Mouse (Mus musculus) hindbrain, embryonic 13.5 days (tissue): ENCODE results near the gene Sdk2. TPM values are rescaled to one million over a fixed set of nuclear protein-coding genes. Genes with fewer than 3 reads are reported as not detected.

Experiments used
- ATAC-seq: fragments of 200-750 bp; cut with Nextera tagmentation; 2 replicates; pipeline ENCODE4 v1.8.0; 2017; ENCODE audit warnings: moderate TSS enrichment; ENCODE audit not compliant: low FRiP score
- H3K27ac ChIP-seq: fragments of 300-500 bp; sonication (generic); 2 replicates; pipeline ENCODE4 v1.5.1; 2015; ENCODE audit warnings: inconsistent platforms, mild to moderate bottlenecking, moderate library complexity
- H3K27me3 ChIP-seq: fragments of 300-500 bp; sonication (generic); 2 replicates; pipeline ENCODE4 v1.6.1; 2015; ENCODE audit warnings: mild to moderate bottlenecking, inconsistent platforms
- H3K36me3 ChIP-seq: fragments of 300-500 bp; sonication (generic); 2 replicates; pipeline ENCODE4 v1.6.1; 2015; ENCODE audit warnings: mild to moderate bottlenecking, inconsistent platforms
- H3K4me1 ChIP-seq: fragments of 300-500 bp; sonication (generic); replicated peaks from 2 replicates; pipeline ENCODE4 v1.6.1; 2015; ENCODE audit warnings: inconsistent platforms
- H3K4me2 ChIP-seq: fragments of 300-500 bp; sonication (generic); 2 replicates; pipeline ENCODE4 v1.6.1; 2015; ENCODE audit warnings: inconsistent platforms, mild to moderate bottlenecking, moderate library complexity
- H3K4me3 ChIP-seq: fragments of 300-500 bp; sonication (generic); 2 replicates; pipeline ENCODE4 v1.5.1; 2015; ENCODE audit warnings: mild to moderate bottlenecking, inconsistent platforms
- H3K9ac ChIP-seq: fragments of 300-500 bp; sonication (generic); 2 replicates; pipeline ENCODE4 v1.6.1; 2015; ENCODE audit warnings: mild to moderate bottlenecking, inconsistent platforms
- H3K9me3 ChIP-seq: fragments of 300-500 bp; sonication (generic); 2 replicates; pipeline ENCODE4 v1.6.1; 2016; ENCODE audit warnings: inconsistent platforms
- WGBS: fragments of 180-500 bp; shearing (Covaris S2); methylation state at CpG from one replicate; pipeline ENCODE4 v1.1.7; 2015; 5-methylcytosine and 5-hydroxymethylcytosine counted together
- polyA plus RNA-seq: library from polyadenylated mRNA; unstranded; fragments of >200 nt; fragmentation: Nextera tagmentation; extraction: Ambion mirVana; gene quantifications from 2 replicates; pipeline ENCODE4 v1.2.1, GENCODE M21; 2015

The Sdk2 gene
- polyA plus RNA-seq, 1 experiment from 2014 or later, result 4.2 TPM

- H3K4me2 ChIP-seq, result peak overlapping the region; percentile 32; the same call in 1 of the 2 replicates
- peak; percentile 64 for ATAC-seq
Observed at GRCm38 (mm10) chr11:113951616-113951988, 115.2 kb downstream of the Sdk2 start.

DNA sequence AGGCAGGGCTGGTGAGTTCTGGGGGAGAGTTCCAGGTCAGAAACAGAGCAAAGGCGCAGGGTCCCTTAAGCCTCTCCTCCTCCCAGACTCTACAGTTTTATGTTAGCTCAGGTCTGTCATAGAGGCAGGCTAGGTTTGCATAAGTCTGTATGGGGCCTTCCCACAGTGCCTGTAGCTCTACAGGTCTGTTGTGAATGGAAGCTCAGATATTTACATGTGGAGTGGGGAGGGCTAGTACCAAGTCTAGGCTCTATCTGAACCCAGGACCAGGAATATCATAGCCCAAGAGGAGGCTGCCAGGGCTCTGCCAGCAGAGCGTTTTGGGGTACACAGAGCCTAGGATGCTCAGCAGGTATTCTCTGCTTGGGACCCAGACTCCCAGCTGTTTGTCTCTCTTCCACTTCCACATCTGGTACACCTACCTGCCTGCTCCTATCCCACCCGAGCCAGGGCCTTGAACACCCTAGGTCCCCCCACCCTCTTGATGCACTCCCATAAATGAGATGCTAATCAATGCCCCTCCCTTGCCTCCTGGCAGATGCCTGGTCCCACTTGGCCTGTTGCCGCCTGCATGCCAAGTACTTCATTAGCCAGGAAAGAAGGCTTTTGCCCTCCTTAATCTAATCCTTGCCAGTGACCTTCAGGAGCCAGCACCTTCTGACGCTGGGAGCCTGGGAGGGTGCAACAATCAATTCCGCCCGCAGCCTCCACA, 115.8 kb downstream of the Sdk2 start:
- H3K27me3 ChIP-seq, result no peaks in the 10 kb centered on the region
- peak overlapping the region; percentile 32; the same call in 1 of the 2 replicates for H3K4me2 ChIP-seq
- H3K4me1 ChIP-seq, result peaks cover 37% of the 10 kb centered on the region
- WGBS, result 39% methylated on average over 7 of the region's 7 CpGs
- no peaks in the 10 kb centered on the region for H3K36me3 ChIP-seq
- no peak overlapping the region for H3K9ac ChIP-seq
- no peaks in the 10 kb centered on the region for H3K9me3 ChIP-seq
- H3K4me3 ChIP-seq, result no peak overlapping the region
- peak overlapping the region; percentile 50 for H3K27ac ChIP-seq
- ATAC-seq, result peak; percentile 65; the same call in 1 of the 2 replicates

More at GRCm38 (mm10) chr11:113951616-113951988, 115.2 kb downstream of the Sdk2 start:
- Histone ChIP-seq H3K27me3 (no peaks in the 10 kb centered on the region), H3K27ac (peak overlapping the region; percentile 50), H3K9ac (no peak overlapping the region), H3K4me3 (no peak overlapping the region), H3K4me1 (peaks cover 34% of the 10 kb centered on the region), H3K9me3 (no peaks in the 10 kb centered on the region), H3K36me3 (no peaks in the 10 kb centered on the region)
- 22% methylated on average over 15 of the region's 15 CpGs for WGBS

- Histone ChIP-seq H3K4me2 (no peak overlapping the region), H3K27ac (no peak overlapping the region), H3K36me3 (no peaks in the 10 kb centered on the region), H3K9me3 (no peaks in the 10 kb centered on the region), H3K4me3 (no peak overlapping the region), H3K9ac (no peak overlapping the region), H3K4me1 (peaks cover 47% of the 10 kb centered on the region), H3K27me3 (no peaks in the 10 kb centered on the region)
- ATAC-seq, result no peak
- 87% methylated on average over 8 of the region's 8 CpGs for WGBS
Observed at GRCm38 (mm10) chr11:113948676-113949075, 118.2 kb downstream of the Sdk2 start.

- H3K27ac ChIP-seq, result no peak overlapping the region
- H3K9me3 ChIP-seq, result no peaks in the 10 kb centered on the region
- no peak overlapping the region for H3K9ac ChIP-seq
- peaks cover under 1% of the 10 kb centered on the region; the same call in 1 of the 2 replicates for H3K27me3 ChIP-seq
- H3K4me3 ChIP-seq, result no peak overlapping the region
- no peaks in the 10 kb centered on the region for H3K36me3 ChIP-seq
- WGBS, result 29% methylated on average over 9 of the region's 9 CpGs
- ATAC-seq, result no peak
- no peak overlapping the region for H3K4me2 ChIP-seq
- peaks cover 26% of the 10 kb centered on the region for H3K4me1 ChIP-seq
Observed at GRCm38 (mm10) chr11:113942101-113942735, 124.6 kb downstream of the Sdk2 start.

- ATAC-seq, result no peak
- peaks cover 17% of the 10 kb centered on the region; the same call in 1 of the 2 replicates for H3K27me3 ChIP-seq
- H3K36me3 ChIP-seq, result no peaks in the 10 kb centered on the region
- H3K9me3 ChIP-seq, result no peaks in the 10 kb centered on the region
- 0 out of 2 replicates have a peak overlapping the region, but pooled peaks have one; percentile 12 for H3K27ac ChIP-seq
- H3K4me2 ChIP-seq, result no peak overlapping the region
- WGBS, result 36% methylated on average over 9 of the region's 9 CpGs
- H3K9ac ChIP-seq, result no peak overlapping the region
- no peak overlapping the region for H3K4me3 ChIP-seq
- H3K4me1 ChIP-seq, result peaks cover 70% of the 10 kb centered on the region
Observed at GRCm38 (mm10) chr11:113933678-113934077, 133.2 kb downstream of the Sdk2 start.

DNA sequence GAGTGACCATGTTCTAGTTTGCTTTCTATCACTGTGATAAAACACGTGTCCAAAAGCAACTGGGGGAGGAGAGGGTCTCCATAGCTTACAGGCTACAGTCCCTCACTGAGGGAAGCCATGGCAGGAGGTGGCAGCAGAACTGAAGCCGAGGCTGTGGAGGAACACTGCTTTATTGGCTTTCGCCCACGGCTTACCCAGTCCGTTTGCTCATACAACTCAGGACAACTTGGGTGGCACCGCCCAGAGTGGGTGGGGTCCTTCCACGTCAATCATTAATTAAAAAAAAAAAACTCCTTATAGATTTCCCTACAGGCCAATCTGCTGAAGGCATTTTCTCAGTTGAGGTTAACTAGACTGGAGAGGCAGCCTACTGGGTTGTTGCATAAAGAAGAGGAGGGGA, 133.9 kb downstream of the Sdk2 start:
- peaks cover 78% of the 10 kb centered on the region for H3K4me1 ChIP-seq
- no peak overlapping the region for H3K9ac ChIP-seq
- H3K4me3 ChIP-seq, result no peak overlapping the region
- H3K4me2 ChIP-seq, result no peak overlapping the region
- H3K27ac ChIP-seq, result no peak overlapping the region
- 61% methylated on average over 7 of the region's 7 CpGs for WGBS
- H3K36me3 ChIP-seq, result no peaks in the 10 kb centered on the region
- H3K27me3 ChIP-seq, result peaks cover 18% of the 10 kb centered on the region; the same call in 1 of the 2 replicates
- no peak for ATAC-seq
- no peaks in the 10 kb centered on the region for H3K9me3 ChIP-seq

DNA sequence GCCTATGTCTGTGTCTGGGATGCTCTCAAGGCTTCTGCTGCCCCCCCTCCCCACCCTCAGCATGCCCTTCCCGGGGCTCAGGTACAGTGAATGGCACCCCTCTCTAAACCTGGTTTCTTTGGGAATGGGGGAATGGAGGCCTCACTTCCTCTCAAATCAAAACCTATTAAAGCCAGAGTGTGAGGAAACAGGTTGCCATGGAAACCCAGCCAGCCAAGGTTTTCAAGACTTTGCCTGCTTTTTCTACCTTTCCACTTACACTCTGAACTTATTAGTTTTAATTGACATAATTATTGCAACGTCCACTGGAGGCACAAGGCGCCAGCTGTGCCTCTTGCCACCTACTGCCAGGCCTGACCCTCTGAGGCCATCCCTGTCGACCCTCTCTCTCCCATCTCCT, 135.1 kb downstream of the Sdk2 start:
- H3K9ac ChIP-seq, result no peak overlapping the region
- H3K4me2 ChIP-seq, result no peak overlapping the region
- WGBS, result 49% methylated on average over 4 of the region's 4 CpGs
- peaks cover 84% of the 10 kb centered on the region for H3K4me1 ChIP-seq
- H3K27me3 ChIP-seq, result 0 out of 2 replicates have a peak, but pooled peaks cover 19% of the 10 kb centered on the region
- no peak for ATAC-seq
- H3K4me3 ChIP-seq, result no peak overlapping the region
- no peaks in the 10 kb centered on the region for H3K9me3 ChIP-seq
- H3K27ac ChIP-seq, result peak overlapping the region; percentile 45; the same call in 1 of the 2 replicates
- H3K36me3 ChIP-seq, result no peaks in the 10 kb centered on the region

- Histone ChIP-seq H3K4me1 (peaks cover 74% of the 10 kb centered on the region), H3K27me3 (0 out of 2 replicates have a peak, but pooled peaks cover 15% of the 10 kb centered on the region), H3K36me3 (no peaks in the 10 kb centered on the region), H3K4me2 (no peak overlapping the region), H3K9me3 (no peaks in the 10 kb centered on the region), H3K9ac (0 out of 2 replicates have a peak overlapping the region, but pooled peaks have one; percentile 13), H3K4me3 (no peak overlapping the region), H3K27ac (no peak overlapping the region)
- ATAC-seq, result no peak
- 30% methylated on average over 11 of the region's 11 CpGs for WGBS
Observed at GRCm38 (mm10) chr11:113930112-113930511, 136.7 kb downstream of the Sdk2 start.

GRCm38 (mm10) chr11:113928831-113929230, 138.0 kb downstream of the Sdk2 start:
- H3K27ac ChIP-seq, result no peak overlapping the region; the same call in 1 of the 2 replicates
- no peak overlapping the region for H3K4me3 ChIP-seq
- H3K27me3 ChIP-seq, result 0 out of 2 replicates have a peak, but pooled peaks cover 7% of the 10 kb centered on the region
- no peaks in the 10 kb centered on the region for H3K9me3 ChIP-seq
- no peak overlapping the region for H3K4me2 ChIP-seq
- H3K9ac ChIP-seq, result no peak overlapping the region
- peaks cover 63% of the 10 kb centered on the region for H3K4me1 ChIP-seq
- H3K36me3 ChIP-seq, result no peaks in the 10 kb centered on the region
- WGBS, result 65% methylated on average over 2 of the region's 2 CpGs
- no peak for ATAC-seq

DNA sequence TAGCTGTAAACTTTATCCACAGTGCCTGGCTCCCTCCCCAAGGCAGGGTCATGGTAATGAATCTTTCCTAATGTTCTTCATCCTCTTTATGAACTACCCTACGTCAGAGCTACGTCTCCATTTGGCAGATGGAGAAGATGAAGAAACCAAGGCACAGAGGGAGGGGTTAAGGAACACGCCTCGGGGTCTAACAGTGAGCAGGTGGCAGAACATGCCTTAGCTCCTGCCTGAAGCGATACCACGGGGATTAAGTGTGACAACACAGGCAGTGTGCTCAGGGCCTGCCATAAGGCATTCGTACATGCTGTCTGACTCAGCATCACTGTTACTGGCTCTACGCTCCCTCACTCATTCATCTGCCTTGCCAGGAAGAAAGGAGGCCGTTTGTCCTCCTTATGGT, 138.6 kb downstream of the Sdk2 start:
- ATAC-seq, result no peak
- Histone ChIP-seq H3K9ac (no peak overlapping the region), H3K27ac (no peak overlapping the region; the same call in 1 of the 2 replicates), H3K36me3 (no peaks in the 10 kb centered on the region), H3K4me3 (no peak overlapping the region), H3K27me3 (0 out of 2 replicates have a peak, but pooled peaks cover 7% of the 10 kb centered on the region), H3K9me3 (no peaks in the 10 kb centered on the region), H3K4me1 (peaks cover 62% of the 10 kb centered on the region), H3K4me2 (no peak overlapping the region)
- 50% methylated on average over 9 of the region's 9 CpGs for WGBS

GRCm38 (mm10) chr11:113927826-113928225, 139.0 kb downstream of the Sdk2 start:
- Histone ChIP-seq H3K9ac (no peak overlapping the region), H3K27me3 (0 out of 2 replicates have a peak, but pooled peaks cover 7% of the 10 kb centered on the region), H3K36me3 (no peaks in the 10 kb centered on the region), H3K9me3 (no peaks in the 10 kb centered on the region), H3K4me2 (no peak overlapping the region), H3K4me3 (no peak overlapping the region), H3K4me1 (peaks cover 62% of the 10 kb centered on the region), H3K27ac (no peak overlapping the region)
- WGBS, result 64% methylated on average over 3 of the region's 3 CpGs
- no peak for ATAC-seq

DNA sequence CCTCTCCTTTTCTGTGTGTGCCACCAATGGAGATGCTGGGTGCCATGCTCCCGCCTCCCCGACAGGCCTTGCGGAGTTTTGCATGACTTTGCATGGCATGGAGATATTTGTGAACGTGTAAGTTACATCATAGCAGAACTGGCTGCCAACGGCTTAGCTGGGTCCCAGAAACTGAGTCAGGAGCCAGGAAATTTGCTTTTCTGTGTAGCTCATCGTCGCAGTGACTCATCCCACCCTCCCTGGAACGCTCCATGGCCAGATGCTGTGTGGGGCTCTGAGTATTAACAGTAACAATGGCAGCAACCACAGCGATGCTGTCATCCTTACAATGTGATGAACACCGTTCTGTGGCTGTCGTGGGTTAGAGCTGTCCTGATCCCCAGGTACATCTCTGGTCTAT, 139.6 kb downstream of the Sdk2 start:
- H3K4me1 ChIP-seq, result peaks cover 64% of the 10 kb centered on the region

More for the DNA sequence above, 139.6 kb downstream of the Sdk2 start:
- Histone ChIP-seq H3K4me3 (no peak overlapping the region), H3K4me2 (no peak overlapping the region), H3K27me3 (0 out of 2 replicates have a peak, but pooled peaks cover 7% of the 10 kb centered on the region), H3K27ac (no peak overlapping the region), H3K36me3 (no peaks in the 10 kb centered on the region), H3K9me3 (no peaks in the 10 kb centered on the region), H3K9ac (no peak overlapping the region)
- no peak for ATAC-seq
- WGBS, result 89% methylated on average over 11 of the region's 11 CpGs
